Mouse (Mus musculus) lung, postnatal 0 days (tissue): Measurements from ENCODE around the gene Clock.

Source experiments
- CTCF ChIP-seq: IDR thresholded peaks from 2 replicates; pipeline ENCODE4 v1.5.1; 2016; ENCODE audit warnings: antibody characterized with exemption, mild to moderate bottlenecking
- EP300 ChIP-seq: IDR thresholded peaks from 2 replicates; pipeline ENCODE4 v1.6.1; 2016; ENCODE audit warnings: antibody characterized with exemption, mild to moderate bottlenecking, control low read depth

DNA sequence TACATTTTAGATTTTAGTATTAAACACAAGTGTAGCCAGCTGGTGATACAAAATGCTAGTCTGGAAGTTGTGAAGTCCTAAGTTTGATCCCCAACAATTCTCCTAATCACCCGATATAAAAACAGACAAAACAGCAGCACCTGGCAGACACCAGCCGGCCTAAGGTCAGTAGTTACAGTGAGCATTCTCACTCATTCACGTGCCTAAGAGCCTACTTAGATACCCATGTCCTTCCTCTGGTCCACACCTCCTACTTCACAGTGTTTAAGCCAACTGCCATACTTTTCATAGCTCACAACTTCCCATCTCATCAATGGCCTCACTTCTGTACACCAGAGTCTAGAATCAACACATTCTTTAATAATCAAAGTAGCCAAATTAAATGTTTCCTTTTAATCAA, 61.3 kb downstream of the Clock start:
- no peak for TF ChIP-seq CTCF
- TF ChIP-seq EP300: no peak
